Mouse (Mus musculus) erythroblast, embryonic 14.5 days (primary cell): ENCODE results near the gene Fbxo47.

Source experiments
- GATA1 ChIP-seq: IDR thresholded peaks from 2 replicates; pipeline ENCODE4 v1.6.1; 2012; ENCODE audit warnings: low read length, inconsistent platforms, mixed read lengths
- TAL1 ChIP-seq: IDR thresholded peaks from 3 replicates; pipeline ENCODE4 v1.6.1; 2012; ENCODE audit warnings: low read length, inconsistent platforms, mixed read lengths

GRCm38 (mm10) chr11:97829913-97830476, 54.0 kb downstream of the Fbxo47 start:
- no peak for TF ChIP-seq TAL1
- TF ChIP-seq GATA1 = no peak
